Mouse (Mus musculus): ENCODE data around the gene Tgm6.
A peak's percentile ranks its signal among the peaks of the same experiment; 100 is the strongest.

Tgm6 gene

DNA sequence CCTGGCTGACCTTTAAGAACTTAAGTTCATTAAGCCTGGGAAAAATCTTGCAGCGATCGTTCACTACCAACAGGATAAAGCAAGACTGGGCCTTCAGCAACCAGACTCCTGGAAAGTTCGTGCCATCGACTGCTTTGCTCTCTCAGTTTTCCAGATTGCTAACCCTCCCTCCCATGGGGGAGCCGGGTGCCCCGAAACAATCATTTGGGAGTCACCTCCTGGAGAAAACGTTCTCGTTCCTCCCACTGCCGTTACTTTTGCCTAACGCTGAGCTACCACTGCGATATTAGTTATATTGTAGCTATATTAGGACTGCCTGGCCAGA is 66.1 kb downstream of the Tgm6 start:
- DNase-seq (ENCODE audit: extremely low spot score) = no peak

- DNase-seq (ENCODE audit: extremely low spot score) = peak; percentile 88
Measured at GRCm38 (mm10) chr2:130178706-130179506, 66.7 kb downstream of the Tgm6 start, which contains the start of gene Snrpb. Gene Snrpb (minus strand): TSS chr2:130179403.

DNA sequence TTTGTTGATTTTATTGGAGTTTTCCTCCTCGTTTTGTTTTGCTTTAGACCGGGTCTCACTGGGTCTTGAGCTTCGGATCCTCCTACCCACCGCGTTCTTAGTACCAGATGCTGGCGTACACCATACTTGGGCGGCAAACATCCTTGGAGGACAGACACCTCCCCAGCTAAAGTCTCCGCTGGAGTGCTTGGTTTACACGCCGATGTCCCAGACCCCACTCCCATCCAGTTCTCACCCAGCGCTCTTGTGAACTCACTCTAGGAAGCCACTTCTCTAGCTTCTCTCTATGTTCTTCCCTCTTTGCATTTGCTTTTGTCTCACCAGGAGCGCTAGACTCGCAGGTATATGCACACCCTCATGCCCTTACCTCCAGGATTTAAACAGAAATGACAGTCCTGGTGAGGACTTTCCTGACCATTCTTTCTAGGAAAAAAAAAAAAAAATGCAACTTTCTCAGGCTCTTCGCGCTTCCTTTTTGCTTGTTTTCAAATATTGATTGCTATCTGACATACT is 67.3 kb downstream of the Tgm6 start:
- DNase-seq (ENCODE audit: extremely low spot score) = no peak

- DNase-seq (ENCODE audit: extremely low spot score) = no peak
Measured at GRCm38 (mm10) chr2:130188391-130188790, 76.2 kb downstream of the Tgm6 start.

- no peak for DNase-seq (ENCODE audit: extremely low spot score)
Measured at GRCm38 (mm10) chr2:130194894-130195293, 82.7 kb downstream of the Tgm6 start, which contains the start of gene Tmc2. Gene Tmc2 (plus strand): TSS chr2:130195194.

DNA sequence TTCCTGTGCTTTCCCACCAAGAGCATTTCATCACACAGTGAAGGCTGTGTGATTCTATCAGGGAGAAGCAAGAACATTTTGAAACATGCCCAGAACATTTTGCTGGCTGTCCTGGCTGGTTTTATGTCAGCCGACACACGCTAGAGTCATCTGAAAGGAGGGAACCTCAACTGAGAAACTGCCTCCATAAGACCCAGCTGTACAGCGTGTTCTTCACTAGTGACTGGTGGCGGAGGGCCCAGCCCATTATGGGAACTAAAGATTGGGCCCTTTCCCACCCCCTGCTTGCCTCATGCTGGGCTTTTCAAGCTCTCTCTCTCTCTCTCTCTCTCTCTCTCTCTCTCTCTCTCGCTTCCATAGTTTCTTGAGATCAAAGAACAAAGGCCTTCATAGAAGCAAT is 88.7 kb downstream of the Tgm6 start:
- DNase-seq (ENCODE audit: extremely low spot score) = no peak
